Mouse (Mus musculus) embryonic facial prominence, embryonic 10.5 days (tissue): ENCODE data around the gene Ints7. TPM values are rescaled to one million over a fixed set of nuclear protein-coding genes. Genes with fewer than 3 reads are reported as not detected.

Source experiments
- DNase-seq: peaks from one replicate; pipeline ENCODE4 v3.0.0-alpha.2; 2017; ENCODE audit warnings: low spot score
- H3K27ac ChIP-seq: fragments of 300-500 bp; sonication (generic); replicated peaks from 2 replicates; pipeline ENCODE4 v1.5.1; 2016; ENCODE audit warnings: mild to moderate bottlenecking
- H3K27me3 ChIP-seq: fragments of 300-500 bp; sonication (generic); replicated peaks from 2 replicates; pipeline ENCODE4 v1.6.1; 2016; ENCODE audit warnings: low read depth, mild to moderate bottlenecking; ENCODE audit not compliant: poor library complexity, severe bottlenecking
- H3K36me3 ChIP-seq: fragments of 300-500 bp; sonication (generic); replicated peaks from 2 replicates; pipeline ENCODE4 v1.6.1; 2016; ENCODE audit warnings: mild to moderate bottlenecking, moderate library complexity
- H3K4me1 ChIP-seq: fragments of 300-500 bp; sonication (generic); 2 replicates; pipeline ENCODE4 v1.6.1; 2016
- H3K4me3 ChIP-seq: fragments of 300-500 bp; sonication (generic); 2 replicates; pipeline ENCODE4 v1.5.1; 2016; ENCODE audit warnings: mild to moderate bottlenecking, moderate library complexity
- H3K9me3 ChIP-seq: fragments of 300-500 bp; sonication (generic); 2 replicates; pipeline ENCODE4 v1.6.1; 2016; ENCODE audit warnings: mild to moderate bottlenecking
- WGBS: fragments of 180-500 bp; shearing (Covaris S2); methylation state at CpG from one replicate; pipeline ENCODE4 v1.1.7; 2016; 5-methylcytosine and 5-hydroxymethylcytosine counted together
- polyA plus RNA-seq: library from polyadenylated mRNA; unstranded; fragments of >200 nt; fragmentation: Nextera tagmentation; extraction: Ambion mirVana; gene quantifications from 2 replicates; pipeline ENCODE4 v1.2.1, GENCODE M21; 2016

Ints7 gene
- polyA plus RNA-seq, 1 experiment from 2014 or later = 80.2 TPM

DNA sequence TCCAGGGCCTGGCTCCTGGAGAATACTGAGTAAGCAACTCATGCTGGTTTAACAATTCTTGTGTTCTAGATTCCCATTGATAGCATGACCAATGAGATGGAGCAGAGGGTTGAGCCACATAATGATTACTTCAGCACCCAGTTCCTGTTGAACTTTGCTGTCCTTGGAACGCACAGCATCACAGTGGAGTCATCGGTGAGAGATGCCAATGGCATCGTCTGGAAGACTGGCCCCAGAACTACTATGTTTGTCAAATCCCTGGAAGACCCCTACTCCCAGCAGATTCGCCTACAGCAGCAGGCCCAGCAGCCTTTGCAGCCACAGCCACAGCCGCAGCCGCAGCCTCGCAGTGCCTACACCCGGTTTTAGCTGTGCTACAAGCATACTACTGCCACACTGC lies 45.7 kb downstream of the Ints7 start:
- H3K4me3 ChIP-seq = no peak overlapping the region
- no peak overlapping the region for H3K27ac ChIP-seq
- H3K9me3 ChIP-seq = no peaks in the 10 kb centered on the region
- peaks cover 82% of the 10 kb centered on the region for H3K36me3 ChIP-seq
- DNase-seq = no peak
- 93% methylated on average over 8 of the region's 8 CpGs for whole genome bisulfite sequencing
- H3K4me1 ChIP-seq = peaks cover 19% of the 10 kb centered on the region
- H3K27me3 ChIP-seq = no peaks in the 10 kb centered on the region

DNA sequence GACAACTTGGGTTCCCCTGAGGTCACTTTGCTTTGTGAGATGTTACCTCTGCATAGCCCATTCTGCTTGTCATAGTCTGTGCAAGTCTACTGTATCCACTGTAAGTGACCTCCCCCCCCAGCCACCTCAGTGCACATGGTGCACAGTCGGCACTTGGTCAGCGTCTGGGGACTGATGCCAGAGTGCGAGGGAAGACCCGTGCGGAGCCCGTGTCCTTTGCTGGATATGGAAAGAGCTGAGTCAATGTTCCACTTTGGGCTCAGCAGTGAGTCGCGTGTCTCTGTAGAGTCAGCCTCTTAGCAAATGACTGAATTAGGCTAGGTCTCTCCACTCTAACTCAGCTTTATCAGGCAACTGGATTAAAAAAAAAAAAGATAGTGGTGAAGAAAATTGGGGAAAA lies 47.4 kb downstream of the Ints7 start:
- no peak for DNase-seq
- H3K27ac ChIP-seq = no peak overlapping the region
- no peaks in the 10 kb centered on the region for H3K27me3 ChIP-seq
- H3K4me1 ChIP-seq = peaks cover 19% of the 10 kb centered on the region
- H3K4me3 ChIP-seq = no peak overlapping the region
- WGBS = 94% methylated on average over 8 of the region's 8 CpGs
- no peaks in the 10 kb centered on the region for H3K9me3 ChIP-seq
- peaks cover 65% of the 10 kb centered on the region for H3K36me3 ChIP-seq

DNA sequence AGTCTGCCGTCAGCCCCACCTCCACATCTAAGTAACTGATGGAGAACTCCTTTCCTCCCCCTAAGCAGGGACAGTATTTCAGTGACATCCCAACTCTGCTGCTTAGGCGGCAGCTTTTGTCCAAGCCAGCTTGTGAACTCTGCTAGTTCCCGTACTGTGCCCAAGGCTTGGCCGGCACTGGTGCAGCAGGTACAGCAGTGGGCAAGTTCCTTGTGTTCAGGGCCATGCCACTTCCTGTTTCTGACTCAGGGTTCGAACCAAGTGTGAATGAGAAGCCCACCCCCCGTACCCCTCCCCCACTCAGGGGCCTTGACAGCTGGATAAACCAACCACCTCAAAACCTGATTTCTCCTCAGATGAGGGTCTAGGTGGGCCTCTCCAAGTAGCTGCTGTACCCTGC lies 49.1 kb downstream of the Ints7 start:
- 79% methylated on average over 6 of the region's 6 CpGs for WGBS
- DNase-seq = no peak
- Histone ChIP-seq H3K27me3 (no peaks in the 10 kb centered on the region), H3K9me3 (no peaks in the 10 kb centered on the region), H3K27ac (no peak overlapping the region), H3K4me3 (no peak overlapping the region), H3K4me1 (peaks cover 29% of the 10 kb centered on the region), H3K36me3 (peaks cover 48% of the 10 kb centered on the region)

DNA sequence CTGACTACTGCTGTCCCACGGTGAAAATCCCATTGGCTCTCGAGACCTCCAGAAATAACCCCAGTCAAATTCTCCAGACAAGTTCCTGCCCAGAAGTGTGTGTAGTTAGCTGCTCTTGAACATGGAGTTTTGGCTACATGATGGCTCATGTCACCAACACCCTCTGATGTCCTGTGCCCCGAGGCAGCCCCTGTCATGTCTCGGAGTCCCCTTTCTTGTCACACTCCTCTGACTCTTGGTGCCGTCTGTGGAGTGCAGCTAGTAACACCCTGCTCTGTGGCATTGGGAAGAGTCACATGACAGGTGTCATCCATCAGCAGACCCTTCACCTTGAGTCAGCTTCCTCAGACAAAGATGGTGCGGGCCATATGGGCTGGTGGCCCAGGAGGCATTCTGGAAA lies 49.6 kb downstream of the Ints7 start:
- no peak overlapping the region for H3K4me3 ChIP-seq
- H3K9me3 ChIP-seq = no peaks in the 10 kb centered on the region
- H3K27me3 ChIP-seq = no peaks in the 10 kb centered on the region
- H3K27ac ChIP-seq = no peak overlapping the region
- WGBS = 74% methylated on average over 6 of the region's 6 CpGs
- H3K4me1 ChIP-seq = peaks cover 30% of the 10 kb centered on the region
- DNase-seq = no peak
- H3K36me3 ChIP-seq = peaks cover 43% of the 10 kb centered on the region

DNA sequence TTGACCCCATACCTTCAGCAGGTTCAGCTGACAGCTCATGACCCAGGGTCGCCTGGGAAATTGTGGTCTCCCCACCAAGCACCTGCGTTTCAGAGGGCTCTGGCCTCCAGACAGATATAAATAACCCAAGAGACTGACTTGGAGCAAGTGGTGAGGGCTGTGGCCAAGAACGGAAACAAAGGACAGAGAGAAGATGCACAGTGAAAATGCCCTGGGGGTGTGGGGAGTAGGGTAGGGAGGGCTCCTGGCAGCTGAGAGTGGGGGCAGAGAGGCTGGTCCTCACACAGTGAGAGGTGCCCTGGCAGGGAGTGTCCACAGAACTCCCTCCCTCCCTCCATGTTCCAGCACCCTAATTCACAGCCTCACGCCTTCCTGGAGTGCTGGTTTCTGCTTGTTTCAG lies 50.2 kb downstream of the Ints7 start:
- no peaks in the 10 kb centered on the region for H3K9me3 ChIP-seq
- peaks cover 30% of the 10 kb centered on the region for H3K4me1 ChIP-seq
- DNase-seq = no peak
- H3K36me3 ChIP-seq = peaks cover 37% of the 10 kb centered on the region
- H3K4me3 ChIP-seq = no peak overlapping the region
- no peaks in the 10 kb centered on the region for H3K27me3 ChIP-seq
- 43% methylated on average over 4 of the region's 4 CpGs for WGBS
- no peak overlapping the region for H3K27ac ChIP-seq

DNA sequence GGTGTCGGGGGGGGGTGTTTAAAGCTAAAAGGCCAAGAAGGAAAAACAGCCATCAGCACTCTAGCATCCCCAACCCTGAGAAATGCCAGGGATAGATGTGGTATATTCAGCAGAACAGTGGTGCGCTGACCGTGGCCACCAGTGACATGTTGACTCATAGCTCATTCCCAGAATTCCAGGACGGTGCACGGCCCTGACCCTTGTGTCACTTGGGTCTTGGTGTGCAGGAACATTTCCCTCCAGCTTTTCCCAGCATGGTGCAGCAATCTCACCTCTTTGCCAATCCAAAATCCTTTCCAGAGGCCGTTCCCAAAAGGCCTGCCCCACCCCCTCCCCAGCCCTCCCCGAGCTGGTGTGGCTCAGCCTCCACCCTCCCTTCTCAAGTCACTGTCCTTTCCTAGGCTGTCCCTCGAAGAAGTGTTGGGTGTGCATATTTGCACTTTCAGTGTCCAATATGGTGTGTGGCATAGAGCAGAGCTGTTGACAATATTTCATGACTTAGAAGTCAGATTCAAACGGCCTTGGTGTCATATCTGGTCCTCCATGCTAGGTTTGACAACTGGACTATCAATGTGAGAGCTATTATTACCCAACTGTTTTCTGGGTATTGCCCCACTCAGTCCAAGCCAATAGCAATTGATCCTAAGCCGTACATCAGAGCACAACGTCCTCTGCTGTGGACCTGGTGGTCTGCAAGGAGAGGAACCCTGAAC lies 53.2 kb downstream of the Ints7 start:
- DNase-seq = no peak
- WGBS = 69% methylated on average over 11 of the region's 11 CpGs
- H3K27ac ChIP-seq = no peak overlapping the region

DNA sequence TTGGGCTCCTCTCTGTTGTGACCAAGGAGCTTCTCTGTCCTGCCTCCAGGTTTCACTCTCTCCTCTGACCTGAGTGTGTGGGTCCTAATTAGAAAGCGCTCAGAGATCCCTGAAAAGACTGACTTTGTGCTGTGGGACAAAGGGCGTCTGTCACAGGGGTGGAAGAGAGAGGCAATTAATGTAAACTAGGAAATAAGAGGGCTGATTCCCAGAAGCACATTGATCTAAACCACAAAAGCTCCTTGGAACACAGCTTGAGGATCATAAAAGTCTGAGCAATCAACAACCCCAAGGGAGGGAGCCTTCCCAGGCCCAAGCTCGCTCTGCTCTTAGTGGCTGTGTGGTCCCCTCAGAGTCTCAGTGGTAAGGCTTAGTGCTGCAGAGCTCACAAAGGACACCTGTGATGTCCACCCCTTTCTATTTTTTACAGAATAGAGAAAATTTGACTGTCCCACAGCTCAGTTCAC lies 53.8 kb downstream of the Ints7 start:
- Histone ChIP-seq H3K4me1 (peaks cover 27% of the 10 kb centered on the region), H3K27ac (no peak overlapping the region), H3K9me3 (no peaks in the 10 kb centered on the region), H3K4me3 (no peak overlapping the region), H3K36me3 (peaks cover 2% of the 10 kb centered on the region), H3K27me3 (no peaks in the 10 kb centered on the region)
- DNase-seq = no peak
- 46% methylated on average over 3 of the region's 3 CpGs for WGBS

More for the DNA sequence above, 53.2 kb downstream of the Ints7 start:
- Histone ChIP-seq H3K36me3 (peaks cover 7% of the 10 kb centered on the region), H3K4me1 (peaks cover 30% of the 10 kb centered on the region), H3K4me3 (no peak overlapping the region), H3K9me3 (no peaks in the 10 kb centered on the region), H3K27me3 (no peaks in the 10 kb centered on the region)

DNA sequence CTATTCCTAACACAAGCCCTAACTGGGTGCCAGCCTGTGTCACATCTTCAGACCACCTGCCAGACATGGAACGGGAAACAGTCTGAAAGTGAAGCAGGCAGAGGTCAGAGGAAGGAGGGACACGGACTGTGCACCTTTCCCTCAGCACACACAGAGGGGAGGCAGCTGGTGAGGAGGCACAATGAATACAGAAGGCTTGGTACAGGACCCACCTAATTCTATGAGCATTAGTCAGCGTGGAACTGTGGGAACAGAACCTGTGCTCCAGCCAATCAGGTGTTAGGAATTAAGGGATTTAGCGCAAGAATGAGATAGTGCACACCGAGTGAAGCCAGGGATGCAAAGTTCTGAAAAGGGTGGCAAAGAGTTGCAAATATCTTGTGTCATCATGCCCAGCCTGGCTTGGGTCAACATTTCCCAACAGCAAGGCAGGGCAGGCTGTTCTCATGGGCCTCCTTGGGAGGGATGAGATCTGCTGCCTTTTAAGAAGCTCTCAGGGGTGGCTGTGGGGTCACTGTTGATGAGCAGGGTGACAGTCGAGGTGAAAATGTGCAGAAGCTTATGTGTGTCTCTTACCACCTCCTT lies 57.2 kb downstream of the Ints7 start:
- no peak overlapping the region for H3K4me3 ChIP-seq
- no peak for DNase-seq
- no peak overlapping the region for H3K27ac ChIP-seq
- 76% methylated on average over 6 of the region's 6 CpGs for WGBS
- H3K36me3 ChIP-seq = no peaks in the 10 kb centered on the region
- no peaks in the 10 kb centered on the region for H3K27me3 ChIP-seq
- peaks cover 17% of the 10 kb centered on the region for H3K4me1 ChIP-seq
- H3K9me3 ChIP-seq = no peaks in the 10 kb centered on the region

DNA sequence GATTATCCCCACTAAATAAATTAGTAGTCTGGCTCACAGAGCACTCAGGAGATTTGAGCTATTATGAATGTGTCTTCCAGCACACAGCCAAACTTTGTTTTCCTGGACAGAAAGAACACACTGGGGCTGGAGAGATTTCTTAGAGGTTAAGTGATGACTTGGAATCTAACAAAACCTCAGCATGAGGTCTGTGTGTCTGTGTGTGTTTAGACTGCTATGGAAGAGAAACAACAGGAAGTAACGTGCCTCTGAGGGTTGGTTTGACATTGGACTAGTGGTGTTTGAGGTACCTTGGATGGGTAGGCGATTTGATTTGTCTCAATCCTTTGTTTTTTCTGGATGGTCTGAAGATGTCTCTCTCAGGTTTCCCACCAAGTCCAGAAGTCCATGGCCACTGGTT lies 58.7 kb downstream of the Ints7 start:
- H3K27ac ChIP-seq = no peak overlapping the region
- no peaks in the 10 kb centered on the region for H3K9me3 ChIP-seq
- WGBS = 67% methylated on average over 2 of the region's 2 CpGs
- DNase-seq = no peak
- H3K36me3 ChIP-seq = no peaks in the 10 kb centered on the region
- no peaks in the 10 kb centered on the region for H3K27me3 ChIP-seq
- no peak overlapping the region for H3K4me3 ChIP-seq
- H3K4me1 ChIP-seq = peaks cover 10% of the 10 kb centered on the region

DNA sequence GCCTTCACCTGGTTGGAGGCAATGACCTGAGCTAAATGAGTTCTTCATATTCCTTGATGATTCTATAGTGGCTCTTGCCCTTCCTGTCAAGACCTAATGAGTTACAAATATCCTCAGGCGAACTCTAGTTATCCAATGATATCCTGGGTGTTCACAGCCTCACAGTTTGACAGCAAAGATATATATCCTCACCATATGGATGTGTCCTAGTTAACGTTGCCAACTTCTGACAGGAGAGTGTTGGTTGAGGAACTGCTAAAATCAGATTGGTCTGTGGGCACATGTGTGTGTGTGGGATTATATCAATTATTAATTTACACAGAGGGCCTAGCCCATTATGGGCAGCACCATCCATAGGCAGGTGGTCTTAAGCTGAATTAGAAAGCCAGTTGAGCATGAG lies 63.0 kb downstream of the Ints7 start:
- no peak overlapping the region for H3K4me3 ChIP-seq
- WGBS = 85% methylated on average over 2 of the region's 2 CpGs

DNA sequence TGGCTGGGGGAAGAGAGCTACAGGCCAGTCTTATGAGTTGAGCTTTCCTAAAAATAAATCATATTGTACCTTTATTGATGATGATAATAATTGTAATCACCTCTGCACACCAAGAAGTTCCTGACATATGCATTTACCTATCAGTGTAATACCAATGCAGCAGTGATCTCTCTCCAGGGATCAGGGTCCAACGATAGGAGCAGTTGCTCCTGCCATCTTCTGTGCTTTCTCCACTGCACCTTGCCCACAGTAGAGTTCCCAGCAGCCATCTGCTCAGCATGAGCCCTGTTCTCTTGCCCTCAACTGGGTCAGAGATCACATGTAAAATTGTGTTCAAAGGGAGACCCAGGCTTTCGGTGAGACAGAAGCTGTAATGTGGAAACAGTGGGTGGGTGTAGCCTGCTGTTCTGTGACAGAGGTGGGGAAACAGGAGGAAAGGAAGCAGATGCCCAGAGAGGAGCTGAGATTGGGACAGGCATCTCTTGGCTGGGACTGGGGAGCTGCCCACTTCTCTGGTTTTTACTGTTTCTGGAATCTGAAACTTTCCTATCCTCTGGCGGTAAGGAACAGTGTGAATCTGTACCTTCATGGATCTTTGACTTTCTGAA lies 63.9 kb downstream of the Ints7 start:
- H3K27me3 ChIP-seq = no peaks in the 10 kb centered on the region
- peaks cover 34% of the 10 kb centered on the region for H3K4me1 ChIP-seq
- no peaks in the 10 kb centered on the region for H3K9me3 ChIP-seq
- H3K27ac ChIP-seq = no peak overlapping the region
- WGBS = 73% methylated on average over 3 of the region's 3 CpGs
- no peak overlapping the region for H3K4me3 ChIP-seq
- H3K36me3 ChIP-seq = no peaks in the 10 kb centered on the region
- DNase-seq = no peak

More for the DNA sequence above, 63.0 kb downstream of the Ints7 start:
- DNase-seq = no peak
- Histone ChIP-seq H3K36me3 (no peaks in the 10 kb centered on the region), H3K4me1 (peaks cover 31% of the 10 kb centered on the region), H3K27ac (no peak overlapping the region), H3K9me3 (no peaks in the 10 kb centered on the region), H3K27me3 (no peaks in the 10 kb centered on the region)

DNA sequence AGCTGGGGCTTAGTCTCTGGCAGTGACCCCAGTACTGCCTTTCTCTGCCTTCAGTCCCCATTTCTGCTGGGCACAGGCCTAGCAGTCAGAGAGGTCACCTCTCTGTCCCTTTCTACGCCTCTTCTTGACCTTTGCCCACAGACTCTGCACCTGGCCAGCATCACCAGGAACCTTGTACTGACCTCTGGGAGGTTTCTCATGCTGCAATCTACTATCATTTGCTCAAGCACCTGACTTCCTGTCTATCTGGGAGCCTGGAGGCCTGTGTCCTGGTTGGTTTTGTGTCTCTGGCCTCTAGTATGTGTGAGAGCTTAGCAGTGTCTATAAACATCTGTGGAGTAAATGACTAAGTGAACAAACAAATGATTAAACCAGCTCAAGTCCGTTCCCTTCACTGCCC lies 64.7 kb downstream of the Ints7 start:
- Histone ChIP-seq H3K9me3 (no peaks in the 10 kb centered on the region), H3K4me1 (peaks cover 33% of the 10 kb centered on the region), H3K27ac (no peak overlapping the region), H3K36me3 (no peaks in the 10 kb centered on the region), H3K4me3 (no peak overlapping the region), H3K27me3 (no peaks in the 10 kb centered on the region)
- 72% methylated on average over 2 of the region's 2 CpGs for WGBS
- no peak for DNase-seq

DNA sequence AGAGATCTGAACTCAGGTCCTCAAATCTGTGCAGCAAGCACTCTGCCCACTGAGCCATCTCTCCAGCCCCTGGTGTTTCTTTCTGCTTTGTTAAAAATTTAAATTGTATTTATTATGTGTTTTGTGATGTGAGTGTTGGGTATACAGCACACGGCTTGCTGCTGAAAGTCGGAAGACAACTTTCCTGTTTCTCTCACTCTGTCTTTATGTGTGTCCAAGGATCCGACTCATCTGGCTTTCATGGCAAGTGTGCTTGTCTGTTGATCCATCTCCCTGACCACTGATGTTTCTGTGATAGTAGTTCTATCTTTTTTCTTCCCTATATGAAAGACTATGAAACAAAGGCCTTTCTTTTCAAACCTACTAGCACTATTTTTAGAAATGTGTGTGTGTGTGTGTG lies 65.4 kb downstream of the Ints7 start:
- no peaks in the 10 kb centered on the region for H3K9me3 ChIP-seq
- no peaks in the 10 kb centered on the region for H3K36me3 ChIP-seq
- no peak overlapping the region for H3K4me3 ChIP-seq
- H3K27ac ChIP-seq = no peak overlapping the region
- WGBS = 66% methylated on average over 3 of the region's 3 CpGs
- DNase-seq = no peak
- H3K27me3 ChIP-seq = no peaks in the 10 kb centered on the region
- peaks cover 33% of the 10 kb centered on the region for H3K4me1 ChIP-seq
